Mouse (Mus musculus) MEL (cell line): ENCODE results near the gene Ripor3. TPM values are rescaled to one million over a fixed set of nuclear protein-coding genes. Genes with fewer than 3 reads are reported as not detected.

Experiments used
- DNase-seq: peaks from one replicate; pipeline ENCODE4 v3.0.0; 2011; ENCODE audit warnings: low read depth, low spot score
- H3K27ac ChIP-seq: 2 replicates; pipeline ENCODE4 v1.5.1; 2012; ENCODE audit warnings: low read depth, mild to moderate bottlenecking, control low read depth, low read length, moderate library complexity; ENCODE audit not compliant: control insufficient read depth
- H3K27me3 ChIP-seq, 2 experiments: fragments of 150-350 bp in 1 of 2; sonication (generic) in 1 of 2; 2 replicates each; pipeline ENCODE4 v1.6.1; 2012; ENCODE audit warnings: low read length in 2 of 2, mild to moderate bottlenecking in 2 of 2, improper control_type of control experiment in 1 of 2, moderate library complexity in 1 of 2; ENCODE audit not compliant: insufficient read depth in 2 of 2, control insufficient read depth in 1 of 2
- H3K36me3 ChIP-seq, 2 experiments: 2 replicates each; pipeline ENCODE4 v1.6.1; 2012 to 2014; ENCODE audit warnings: low read length in 2 of 2, improper control_type of control experiment in 1 of 2, inconsistent platforms in 1 of 2, mild to moderate bottlenecking in 1 of 2; ENCODE audit not compliant: insufficient read depth in 2 of 2, control insufficient read depth in 1 of 2
- H3K4me1 ChIP-seq, 2 experiments: fragments of 150-350 bp in 1 of 2; sonication (generic) in 1 of 2; 2 replicates each; pipeline ENCODE4 v1.6.1; 2012; ENCODE audit warnings: low read length in 2 of 2, improper control_type of control experiment in 1 of 2, mild to moderate bottlenecking in 1 of 2; ENCODE audit not compliant: insufficient read depth in 2 of 2, control insufficient read depth in 1 of 2
- H3K4me3 ChIP-seq, 2 experiments: fragments of 150-350 bp in 1 of 2; sonication (generic) in 1 of 2; 2 replicates each; pipeline ENCODE4 v1.5.1; 2012; ENCODE audit warnings: low read depth in 2 of 2, low read length in 2 of 2, mild to moderate bottlenecking in 2 of 2, moderate library complexity in 2 of 2, control low read depth in 1 of 2, improper control_type of control experiment in 1 of 2; ENCODE audit not compliant: control insufficient read depth in 1 of 2, insufficient read depth in 1 of 2
- H3K79me2 ChIP-seq: 2 replicates; pipeline ENCODE4 v1.6.1; 2012; ENCODE audit warnings: mild to moderate bottlenecking, low read length, moderate library complexity; ENCODE audit not compliant: control insufficient read depth, poor library complexity, insufficient read depth
- H3K9ac ChIP-seq: 2 replicates; pipeline ENCODE4 v1.6.1; 2012; ENCODE audit warnings: low read depth, mild to moderate bottlenecking, control low read depth, low read length, moderate library complexity; ENCODE audit not compliant: control insufficient read depth, poor library complexity, severe bottlenecking
- H3K9me3 ChIP-seq: fragments of 150-350 bp; sonication (generic); replicated peaks from 2 replicates; pipeline ENCODE4 v1.6.1; 2012; ENCODE audit warnings: mild to moderate bottlenecking, low read length, improper control_type of control experiment, moderate library complexity; ENCODE audit not compliant: insufficient read depth
- BHLHE40 ChIP-seq: IDR thresholded peaks from 2 replicates; pipeline ENCODE4 v1.6.1; 2012; ENCODE audit warnings: low read depth, mild to moderate bottlenecking, inconsistent platforms, low read length, improper control_type of control experiment, borderline replicate concordance
- CHD2 ChIP-seq: IDR thresholded peaks from 2 replicates; pipeline ENCODE4 v1.6.1; 2011; ENCODE audit warnings: low read length, improper control_type of control experiment
- CTCF ChIP-seq, 3 experiments: IDR thresholded peaks in 2 of 3; conservative IDR thresholded peaks in 1 of 3; 2 replicates each; pipeline ENCODE4 v1.5.1; 2011 to 2012; ENCODE audit warnings: low read length in 3 of 3, low read depth in 2 of 3, mild to moderate bottlenecking in 2 of 3, improper control_type of control experiment in 1 of 3, inconsistent platforms in 1 of 3, mixed read lengths in 1 of 3, moderate library complexity in 1 of 3; ENCODE audit not compliant: control insufficient read depth in 1 of 3, insufficient read depth in 1 of 3, poor library complexity in 1 of 3, severe bottlenecking in 1 of 3
- ELF1 ChIP-seq: IDR thresholded peaks from 2 replicates; pipeline ENCODE4 v1.6.1; 2014; ENCODE audit warnings: low read depth, mild to moderate bottlenecking, inconsistent platforms, low read length, improper control_type of control experiment, moderate library complexity
- EP300 ChIP-seq, 2 experiments: IDR thresholded peaks; 2 replicates each; pipeline ENCODE4 v1.6.1; 2011; ENCODE audit warnings: improper control_type of control experiment in 2 of 2, low read length in 2 of 2, low read depth in 1 of 2, mild to moderate bottlenecking in 1 of 2
- ETS1 ChIP-seq: IDR thresholded peaks from 2 replicates; pipeline ENCODE4 v1.6.1; 2012; ENCODE audit warnings: low read depth, mild to moderate bottlenecking, inconsistent platforms, low read length, improper control_type of control experiment, moderate library complexity
- GATA1 ChIP-seq: IDR thresholded peaks from 2 replicates; pipeline ENCODE4 v1.6.1; 2011; ENCODE audit warnings: low read depth, low read length, improper control_type of control experiment
- HCFC1 ChIP-seq: IDR thresholded peaks from 2 replicates; pipeline ENCODE4 v1.6.1; 2012; ENCODE audit warnings: low read depth, mild to moderate bottlenecking, inconsistent platforms, low read length, improper control_type of control experiment, moderate library complexity
- JUND ChIP-seq: IDR thresholded peaks from 2 replicates; pipeline ENCODE4 v1.6.1; 2011; ENCODE audit warnings: low read depth, mild to moderate bottlenecking, improper control_type of control experiment, low read length
- MAFK ChIP-seq: IDR thresholded peaks from 2 replicates; pipeline ENCODE4 v1.6.1; 2011; ENCODE audit warnings: low read depth, mild to moderate bottlenecking, low read length, improper control_type of control experiment, borderline replicate concordance
- MAZ ChIP-seq: IDR thresholded peaks from 2 replicates; pipeline ENCODE4 v1.6.1; 2012; ENCODE audit warnings: low read depth, mild to moderate bottlenecking, inconsistent platforms, low read length, improper control_type of control experiment
- MYB ChIP-seq: IDR thresholded peaks from 2 replicates; pipeline ENCODE4 v1.6.1; 2011; ENCODE audit warnings: mild to moderate bottlenecking, low read depth, low read length, improper control_type of control experiment
- NRF1 ChIP-seq: IDR thresholded peaks from 2 replicates; pipeline ENCODE4 v1.6.1; 2014; ENCODE audit warnings: low read depth, mild to moderate bottlenecking, inconsistent platforms, low read length, improper control_type of control experiment, moderate library complexity; ENCODE audit not compliant: poor library complexity, insufficient read depth, severe bottlenecking
- POLR2AphosphoS5 ChIP-seq: IDR thresholded peaks from 2 replicates; pipeline ENCODE4 v1.6.1; 2012; ENCODE audit warnings: low read depth, borderline replicate concordance, mild to moderate bottlenecking, inconsistent platforms, low read length, moderate library complexity, mixed read lengths
- RAD21 ChIP-seq: IDR thresholded peaks from 2 replicates; pipeline ENCODE4 v1.6.1; 2011; ENCODE audit warnings: mild to moderate bottlenecking, low read depth, low read length, improper control_type of control experiment
- RCOR1 ChIP-seq: IDR thresholded peaks from 2 replicates; pipeline ENCODE4 v1.6.1; 2012; ENCODE audit warnings: low read depth, mild to moderate bottlenecking, inconsistent platforms, low read length, improper control_type of control experiment
- SIN3A ChIP-seq: IDR thresholded peaks from 2 replicates; pipeline ENCODE4 v1.6.1; 2012; ENCODE audit warnings: low read length, improper control_type of control experiment, inconsistent platforms
- SMC3 ChIP-seq: IDR thresholded peaks from 2 replicates; pipeline ENCODE4 v1.6.1; 2011; ENCODE audit warnings: low read depth, low read length, improper control_type of control experiment
- TCF12 ChIP-seq: IDR thresholded peaks from 2 replicates; pipeline ENCODE4 v1.6.1; 2014; ENCODE audit warnings: low read depth, mild to moderate bottlenecking, inconsistent platforms, low read length, improper control_type of control experiment, moderate library complexity
- UBTF ChIP-seq: IDR thresholded peaks from 2 replicates; pipeline ENCODE4 v1.6.1; 2012; ENCODE audit warnings: low read depth, mild to moderate bottlenecking, inconsistent platforms, low read length, improper control_type of control experiment, moderate library complexity, borderline replicate concordance; ENCODE audit not compliant: insufficient read depth
- USF1 ChIP-seq: IDR thresholded peaks from 2 replicates; pipeline ENCODE4 v1.6.1; 2014; ENCODE audit warnings: low read depth, mild to moderate bottlenecking, inconsistent platforms, low read length, improper control_type of control experiment, moderate library complexity
- USF2 ChIP-seq, 2 experiments: IDR thresholded peaks; 2 replicates each; pipeline ENCODE4 v1.6.1; 2011 to 2012; ENCODE audit warnings: improper control_type of control experiment in 2 of 2, low read length in 2 of 2, borderline replicate concordance in 1 of 2, inconsistent platforms in 1 of 2, low read depth in 1 of 2, mild to moderate bottlenecking in 1 of 2; ENCODE audit not compliant: insufficient read depth in 1 of 2
- ZKSCAN1 ChIP-seq: IDR thresholded peaks from 2 replicates; pipeline ENCODE4 v1.6.1; 2012; ENCODE audit warnings: low read depth, mild to moderate bottlenecking, inconsistent platforms, low read length, improper control_type of control experiment, moderate library complexity
- ZMIZ1 ChIP-seq: IDR thresholded peaks from 2 replicates; pipeline ENCODE4 v1.6.1; 2012; ENCODE audit warnings: low read depth, mild to moderate bottlenecking, inconsistent platforms, low read length, improper control_type of control experiment, moderate library complexity
- ZNF384 ChIP-seq: IDR thresholded peaks from 2 replicates; pipeline ENCODE4 v1.6.1; 2012; ENCODE audit warnings: low read depth, mild to moderate bottlenecking, inconsistent platforms, low read length, improper control_type of control experiment
- polyA plus RNA-seq, 2 experiments: library from polyadenylated mRNA; stranded (reverse) in 1 of 2; unstranded in 1 of 2; fragments of >175 nt in 1 of 2; fragments of >200 nt in 1 of 2; gene quantifications; 2 replicates each; pipeline versions ENCODE4 v1.2.1 to v1.2.4; 2012; ENCODE audit warnings: low replicate concordance in 2 of 2, low read depth in 1 of 2; ENCODE audit not compliant: insufficient read length in 2 of 2, insufficient read depth in 1 of 2, missing spikeins in 1 of 2
- total RNA-seq: library from RNA; depleted of rRNA; stranded (reverse); fragments of 300-350 nt; gene quantifications from 2 replicates; pipeline ENCODE4 v1.2.3, GENCODE M21; 2012

The Ripor3 gene
- total and polyA plus RNA-seq, 3 experiments: not detected

- Histone ChIP-seq H3K4me3 (no peak overlapping the region), H3K9ac (no peak overlapping the region), H3K36me3 (no peaks in the 10 kb centered on the region), H3K27ac (no peak overlapping the region), H3K4me1 (no peaks in the 10 kb centered on the region), H3K27me3 (peaks cover 1 to 2% of the 10 kb centered on the region in 2 experiments; a peak in 2 of 4 replicates), H3K9me3 (no peaks in the 10 kb centered on the region), H3K79me2 (no peaks in the 10 kb centered on the region)
- peak; percentile 20 for DNase-seq
- TF ChIP-seq ELF1: no peak
- TF ChIP-seq RCOR1: no peak
- no peak for TF ChIP-seq POLR2AphosphoS5
- no peak for TF ChIP-seq USF1
- TF ChIP-seq, all 39 proteins: peak for 0
Observed at GRCm38 (mm10) chr2:167989310-167989709, 21.1 kb downstream of the Ripor3 start.

- Histone ChIP-seq H3K27me3 (peaks cover 0 to 2% of the 10 kb centered on the region in 2 experiments; a peak in 2 of 4 replicates), H3K79me2 (no peaks in the 10 kb centered on the region), H3K36me3 (no peaks in the 10 kb centered on the region), H3K27ac (no peak overlapping the region), H3K9me3 (no peaks in the 10 kb centered on the region), H3K9ac (no peak overlapping the region), H3K4me1 (no peaks in the 10 kb centered on the region), H3K4me3 (no peak overlapping the region)
- TF ChIP-seq ZNF384: no peak
- TF ChIP-seq ETS1: no peak
- no peak for TF ChIP-seq MAZ
- no peak for TF ChIP-seq POLR2AphosphoS5
- TF ChIP-seq UBTF: no peak
- no peak for TF ChIP-seq CHD2
- no peak for TF ChIP-seq ELF1
- no peak for TF ChIP-seq EP300 (IDR thresholded peaks at IDR 0.05; ENCODE audit: low read depth in 1 of 2, low read length in 2 of 2)
- no peak for TF ChIP-seq MYB
- DNase-seq: peak; percentile 54
Observed at GRCm38 (mm10) chr2:167987640-167988039, 22.8 kb downstream of the Ripor3 start.

GRCm38 (mm10) chr2:167986762-167987161 lies 23.7 kb downstream of the Ripor3 start:
- no peak overlapping the region for H3K9ac ChIP-seq
- H3K9me3 ChIP-seq: no peaks in the 10 kb centered on the region
- H3K79me2 ChIP-seq: no peaks in the 10 kb centered on the region
- no peaks in the 10 kb centered on the region for H3K4me1 ChIP-seq
- H3K4me3 ChIP-seq: no peak overlapping the region
- peaks cover 0 to 2% of the 10 kb centered on the region in 2 experiments; a peak in 1 of 4 replicates for H3K27me3 ChIP-seq
- DNase-seq: peak; percentile 37
- no peaks in the 10 kb centered on the region for H3K36me3 ChIP-seq
- no peak overlapping the region for H3K27ac ChIP-seq
- TF ChIP-seq TCF12: no peak
- TF ChIP-seq ZMIZ1: no peak
- TF ChIP-seq CTCF (IDR thresholded peaks at IDR 0.05 in 2 of 3, conservative IDR thresholded peaks at IDR 0.05 in 1 of 3; ENCODE audit: control insufficient read depth in 1 of 3, insufficient read depth in 1 of 3, low read depth in 2 of 3, low read length in 3 of 3, poor library complexity in 1 of 3, severe bottlenecking in 1 of 3): peak; percentile 51 to 76 (median 61)
- TF ChIP-seq JUND: peak; percentile 58; the same call in 1 of the 2 replicates
- TF ChIP-seq HCFC1: no peak
- TF ChIP-seq MAFK: no peak
- no peak for TF ChIP-seq BHLHE40
- no peak for TF ChIP-seq USF2 (IDR thresholded peaks at IDR 0.05; ENCODE audit: borderline replicate concordance in 1 of 2, insufficient read depth in 1 of 2, low read depth in 1 of 2, low read length in 2 of 2)
- TF ChIP-seq MAZ: no peak
- no peak for TF ChIP-seq SIN3A
- TF ChIP-seq RAD21: peak; percentile 46
- TF ChIP-seq GATA1: no peak
- no peak for TF ChIP-seq NRF1
- no peak for TF ChIP-seq ZNF384
- TF ChIP-seq ZKSCAN1: no peak
- TF ChIP-seq ELF1: no peak
- peak; percentile 48 for TF ChIP-seq SMC3
